Mouse (Mus musculus): Measurements from ENCODE around the gene Slc20a1. TPM values are rescaled to one million over a fixed set of nuclear protein-coding genes. Genes with fewer than 3 reads are reported as not detected.

Slc20a1 gene
- polyA plus RNA-seq, 1 experiment from 2014 or later, result 48.3 TPM

- H3K4me1 ChIP-seq (replicated peaks), result no peaks in the 10 kb centered on the region
- no peak overlapping the region for H3K4me2 ChIP-seq
- no peak overlapping the region for H3K27ac ChIP-seq (replicated peaks)
- 58% methylated on average over 9 of the region's 9 CpGs for WGBS
- no peaks in the 10 kb centered on the region for H3K27me3 ChIP-seq
- no peak overlapping the region for H3K9ac ChIP-seq
- no peak for ATAC-seq (ENCODE audit: low FRiP score, low read depth)
- H3K9me3 ChIP-seq, result no peaks in the 10 kb centered on the region
- no peaks in the 10 kb centered on the region for H3K36me3 ChIP-seq
- H3K4me3 ChIP-seq, result no peak overlapping the region
Measured at GRCm38 (mm10) chr2:129233803-129234477, 35.4 kb downstream of the Slc20a1 start.

- 95% methylated on average over 2 of the region's 2 CpGs for WGBS
- no peaks in the 10 kb centered on the region for H3K9me3 ChIP-seq
- no peak for ATAC-seq (ENCODE audit: low FRiP score, low read depth)
- no peak overlapping the region for H3K4me2 ChIP-seq
- H3K4me3 ChIP-seq, result no peak overlapping the region
- H3K9ac ChIP-seq, result no peak overlapping the region
- H3K4me1 ChIP-seq (replicated peaks), result no peaks in the 10 kb centered on the region
- H3K27me3 ChIP-seq, result no peaks in the 10 kb centered on the region
- H3K27ac ChIP-seq (replicated peaks), result no peak overlapping the region
- H3K36me3 ChIP-seq, result no peaks in the 10 kb centered on the region
Measured at GRCm38 (mm10) chr2:129234731-129235130, 36.2 kb downstream of the Slc20a1 start.

GRCm38 (mm10) chr2:129236526-129236925, 38.0 kb downstream of the Slc20a1 start:
- H3K9ac ChIP-seq, result no peak overlapping the region

GRCm38 (mm10) chr2:129240726-129241432, 42.3 kb downstream of the Slc20a1 start:
- H3K4me1 ChIP-seq (replicated peaks), result no peaks in the 10 kb centered on the region
- H3K4me3 ChIP-seq, result no peak overlapping the region
- no peaks in the 10 kb centered on the region for H3K9me3 ChIP-seq
- H3K9ac ChIP-seq, result no peak overlapping the region
- H3K4me2 ChIP-seq, result no peak overlapping the region
- WGBS, result 73% methylated on average over 9 of the region's 9 CpGs
- H3K27ac ChIP-seq (replicated peaks), result no peak overlapping the region
- no peak for ATAC-seq (ENCODE audit: low FRiP score, low read depth)
- H3K36me3 ChIP-seq, result no peaks in the 10 kb centered on the region
- H3K27me3 ChIP-seq, result no peaks in the 10 kb centered on the region

More at GRCm38 (mm10) chr2:129236526-129236925, 38.0 kb downstream of the Slc20a1 start:
- H3K36me3 ChIP-seq, result no peaks in the 10 kb centered on the region
- H3K4me3 ChIP-seq, result no peak overlapping the region
- H3K4me1 ChIP-seq (replicated peaks), result no peaks in the 10 kb centered on the region
- no peak overlapping the region for H3K4me2 ChIP-seq
- H3K27ac ChIP-seq (replicated peaks), result no peak overlapping the region
- H3K27me3 ChIP-seq, result no peaks in the 10 kb centered on the region
- H3K9me3 ChIP-seq, result no peaks in the 10 kb centered on the region
- ATAC-seq (ENCODE audit: low FRiP score, low read depth), result no peak
- WGBS, result 77% methylated on average over 4 of the region's 4 CpGs

- no peak overlapping the region for H3K27ac ChIP-seq (replicated peaks)
- WGBS, result 65% methylated on average over 7 of the region's 7 CpGs
- H3K4me1 ChIP-seq (replicated peaks), result no peaks in the 10 kb centered on the region
- H3K4me3 ChIP-seq, result no peak overlapping the region
- no peak overlapping the region for H3K4me2 ChIP-seq
- H3K27me3 ChIP-seq, result no peaks in the 10 kb centered on the region
- H3K36me3 ChIP-seq, result no peaks in the 10 kb centered on the region
- no peak overlapping the region for H3K9ac ChIP-seq
- ATAC-seq (ENCODE audit: low FRiP score, low read depth), result no peak
- no peaks in the 10 kb centered on the region for H3K9me3 ChIP-seq
Measured at GRCm38 (mm10) chr2:129241845-129242833, 43.6 kb downstream of the Slc20a1 start.

- ATAC-seq (ENCODE audit: low FRiP score, low read depth), result no peak
- WGBS, result 94% methylated on average over 4 of the region's 4 CpGs
- Histone ChIP-seq H3K27me3 (no peaks in the 10 kb centered on the region), H3K27ac (replicated peaks) (no peak overlapping the region), H3K36me3 (no peaks in the 10 kb centered on the region), H3K4me1 (replicated peaks) (no peaks in the 10 kb centered on the region), H3K9me3 (no peaks in the 10 kb centered on the region), H3K9ac (no peak overlapping the region), H3K4me3 (no peak overlapping the region), H3K4me2 (no peak overlapping the region)
Measured at GRCm38 (mm10) chr2:129243005-129243404, 44.4 kb downstream of the Slc20a1 start.

- H3K4me3 ChIP-seq, result no peak overlapping the region
- no peak overlapping the region for H3K27ac ChIP-seq (replicated peaks)
- no peak overlapping the region for H3K4me2 ChIP-seq
- no peak overlapping the region for H3K9ac ChIP-seq
- 53% methylated on average over 9 of the region's 9 CpGs for WGBS
- H3K36me3 ChIP-seq, result no peaks in the 10 kb centered on the region
- no peaks in the 10 kb centered on the region for H3K4me1 ChIP-seq (replicated peaks)
- no peaks in the 10 kb centered on the region for H3K9me3 ChIP-seq
- no peaks in the 10 kb centered on the region for H3K27me3 ChIP-seq
- no peak for ATAC-seq (ENCODE audit: low FRiP score, low read depth)
Measured at GRCm38 (mm10) chr2:129243786-129244185, 45.2 kb downstream of the Slc20a1 start.

- Histone ChIP-seq H3K27ac (replicated peaks) (no peak overlapping the region), H3K4me2 (no peak overlapping the region), H3K4me3 (no peak overlapping the region), H3K36me3 (no peaks in the 10 kb centered on the region), H3K4me1 (replicated peaks) (no peaks in the 10 kb centered on the region), H3K27me3 (no peaks in the 10 kb centered on the region), H3K9me3 (no peaks in the 10 kb centered on the region), H3K9ac (no peak overlapping the region)
- 80% methylated on average over 20 of the region's 20 CpGs for WGBS
- ATAC-seq (ENCODE audit: low FRiP score, low read depth), result no peak
Measured at GRCm38 (mm10) chr2:129244446-129245120, 46.0 kb downstream of the Slc20a1 start.

GRCm38 (mm10) chr2:129245618-129246017, 47.1 kb downstream of the Slc20a1 start:
- ATAC-seq (ENCODE audit: low FRiP score, low read depth), result no peak
- no peaks in the 10 kb centered on the region for H3K36me3 ChIP-seq
- H3K9me3 ChIP-seq, result no peaks in the 10 kb centered on the region
- WGBS, result 57% methylated on average over 5 of the region's 5 CpGs
- H3K27me3 ChIP-seq, result no peaks in the 10 kb centered on the region
- H3K27ac ChIP-seq (replicated peaks), result no peak overlapping the region
- no peak overlapping the region for H3K9ac ChIP-seq
- H3K4me2 ChIP-seq, result no peak overlapping the region
- H3K4me3 ChIP-seq, result no peak overlapping the region
- no peaks in the 10 kb centered on the region for H3K4me1 ChIP-seq (replicated peaks)

- Histone ChIP-seq H3K4me3 (no peak overlapping the region), H3K4me2 (no peak overlapping the region), H3K9ac (no peak overlapping the region), H3K9me3 (no peaks in the 10 kb centered on the region), H3K27me3 (no peaks in the 10 kb centered on the region), H3K4me1 (replicated peaks) (no peaks in the 10 kb centered on the region), H3K27ac (replicated peaks) (no peak overlapping the region), H3K36me3 (no peaks in the 10 kb centered on the region)
- WGBS, result 88% methylated on average over 7 of the region's 7 CpGs
- ATAC-seq (ENCODE audit: low FRiP score, low read depth), result no peak
Measured at GRCm38 (mm10) chr2:129246436-129246835, 47.9 kb downstream of the Slc20a1 start.

- no peak for ATAC-seq (ENCODE audit: low FRiP score, low read depth)
- no peaks in the 10 kb centered on the region for H3K9me3 ChIP-seq
- H3K4me3 ChIP-seq, result no peak overlapping the region
- H3K4me1 ChIP-seq (replicated peaks), result no peaks in the 10 kb centered on the region
- H3K27ac ChIP-seq (replicated peaks), result no peak overlapping the region
- no peaks in the 10 kb centered on the region for H3K36me3 ChIP-seq
- no peaks in the 10 kb centered on the region for H3K27me3 ChIP-seq
- H3K4me2 ChIP-seq, result no peak overlapping the region
- 96% methylated on average over 12 of the region's 12 CpGs for WGBS
- H3K9ac ChIP-seq, result no peak overlapping the region
Measured at GRCm38 (mm10) chr2:129246924-129247323, 48.4 kb downstream of the Slc20a1 start.
